Mouse (Mus musculus) erythroblast, adult 5-6 weeks (primary cell): ENCODE data around the gene Hivep3. TPM values are rescaled to one million over a fixed set of nuclear protein-coding genes. Genes with fewer than 3 reads are reported as not detected.

Experiments
- ATAC-seq: replicated peaks from 2 replicates; pipeline ENCODE4 v1.8.0; 2016; ENCODE audit warnings: moderate number of reproducible peaks, mild to moderate bottlenecking, moderate TSS enrichment, inconsistent platforms; ENCODE audit not compliant: poor library complexity, low FRiP score, severe bottlenecking
- total RNA-seq, 2 experiments: library from RNA; stranded (forward) in 1 of 2; stranded (reverse) in 1 of 2; fragments of 150-400 nt in 1 of 2; fragments of 200-764, 138-1000 nt in 1 of 2; gene quantifications; 2 replicates each; pipeline versions ENCODE4 v1.2.3 to v1.2.4; 2015 to 2017; ENCODE audit warnings: low replicate concordance in 2 of 2

Gene Hivep3
- total RNA-seq, 2 experiments from 2014 or later: under 0.01 to 0.51 TPM

GRCm38 (mm10) chr4:120066841-120067591 lies 333.4 kb downstream of the Hivep3 start:
- ATAC-seq: no peak

- ATAC-seq: no peak
Measured at GRCm38 (mm10) chr4:120067592-120068235, 334.1 kb downstream of the Hivep3 start.

GRCm38 (mm10) chr4:120068883-120069581 lies 335.4 kb downstream of the Hivep3 start:
- ATAC-seq: no peak

GRCm38 (mm10) chr4:120069582-120069980 lies 336.0 kb downstream of the Hivep3 start:
- no peak for ATAC-seq

DNA sequence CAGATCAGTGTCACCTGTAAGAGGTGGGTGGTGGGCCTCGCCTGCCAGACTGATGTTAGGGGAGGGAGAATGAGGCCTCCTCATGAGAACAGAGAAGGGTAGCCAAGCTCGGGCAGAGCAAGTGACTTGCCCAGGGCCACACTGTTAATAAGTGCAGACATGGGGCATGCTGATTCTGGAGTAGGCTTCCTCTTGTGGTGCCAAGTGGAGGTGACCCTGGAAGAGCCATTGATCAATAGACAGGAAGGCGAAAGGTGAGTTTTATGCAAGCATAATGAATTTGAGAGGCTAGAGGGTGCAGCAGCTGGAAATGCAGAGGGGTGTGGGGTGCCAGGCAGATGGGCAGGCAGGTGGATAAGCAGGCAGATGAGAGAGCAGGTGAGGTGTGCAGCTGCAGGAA lies 337.8 kb downstream of the Hivep3 start:
- ATAC-seq: no peak

DNA sequence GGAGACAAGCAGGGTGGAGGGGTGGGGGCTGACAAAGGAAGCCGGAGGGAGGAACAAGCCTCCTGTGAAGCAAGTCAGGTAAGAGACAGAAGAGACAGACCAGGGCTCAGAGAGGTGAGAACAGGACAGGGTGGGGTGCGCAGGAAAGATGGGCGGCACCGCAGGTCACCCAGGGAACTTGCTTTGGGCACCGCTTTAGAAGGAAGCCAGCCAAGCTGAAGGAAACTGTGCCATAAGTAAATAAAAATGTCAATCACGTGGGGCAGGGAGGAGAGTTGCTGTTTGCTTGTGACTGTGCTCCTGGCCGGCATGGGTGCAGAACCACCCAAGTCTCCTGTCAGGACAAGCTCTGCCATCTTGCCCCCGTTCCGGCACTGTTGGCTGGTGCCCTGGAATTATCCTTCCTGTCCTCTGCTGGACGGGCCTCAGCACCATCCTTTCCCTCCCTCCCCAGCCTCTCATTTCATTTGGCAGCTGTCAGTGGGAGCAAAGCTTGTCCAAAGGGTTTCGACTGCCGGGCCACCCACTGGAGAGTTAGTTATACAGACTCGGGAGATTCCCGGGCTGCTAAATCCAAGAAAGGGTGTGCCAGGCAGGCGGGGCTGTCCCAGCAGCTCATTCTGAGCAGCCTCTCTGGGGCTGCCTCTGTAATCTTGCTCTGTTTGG lies 338.4 kb downstream of the Hivep3 start:
- ATAC-seq: no peak

DNA sequence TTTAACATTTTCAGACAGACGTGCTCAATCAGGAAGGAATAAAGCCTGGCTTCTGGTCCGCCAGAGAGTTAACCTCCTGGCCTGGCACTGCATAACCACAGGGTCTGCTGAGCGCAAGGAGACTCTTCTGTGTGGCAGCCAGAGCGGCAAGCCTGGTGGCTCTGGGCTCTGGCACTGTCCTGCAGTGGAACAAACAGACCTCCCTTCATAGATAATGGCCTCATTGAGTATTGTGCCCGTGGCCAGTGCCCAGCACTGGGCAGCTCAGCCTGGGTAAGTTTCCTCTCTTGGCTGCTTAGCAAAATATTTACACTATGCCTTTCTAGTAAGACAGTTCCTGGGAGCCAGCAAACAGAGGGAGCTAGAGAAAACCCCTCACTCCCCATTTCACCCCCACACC lies 340.5 kb downstream of the Hivep3 start:
- no peak for ATAC-seq

- ATAC-seq: no peak
Measured at GRCm38 (mm10) chr4:120077322-120077721, 343.7 kb downstream of the Hivep3 start.

- no peak for ATAC-seq
Measured at GRCm38 (mm10) chr4:120082527-120082926, 348.9 kb downstream of the Hivep3 start.

GRCm38 (mm10) chr4:120083700-120084099 lies 350.1 kb downstream of the Hivep3 start:
- ATAC-seq: no peak

DNA sequence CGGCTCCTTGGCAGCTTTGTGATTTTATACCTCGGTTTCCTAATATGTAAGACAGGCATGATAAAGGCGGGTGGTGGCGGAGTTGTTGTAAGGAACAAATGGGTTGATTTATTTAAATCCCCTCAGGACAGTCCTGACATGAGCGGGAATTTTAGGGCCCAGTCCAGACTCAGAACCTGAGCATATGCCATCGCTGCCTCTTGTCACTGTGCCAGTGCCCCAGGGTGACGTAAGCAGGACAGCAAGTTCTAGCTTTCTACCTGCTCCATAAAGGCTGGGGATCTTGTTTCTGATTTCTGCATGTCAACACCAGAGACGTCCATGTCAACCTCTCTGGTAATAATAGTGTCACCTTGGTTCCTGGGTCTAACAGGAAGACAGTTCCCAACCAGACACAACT lies 356.0 kb downstream of the Hivep3 start:
- no peak for ATAC-seq

DNA sequence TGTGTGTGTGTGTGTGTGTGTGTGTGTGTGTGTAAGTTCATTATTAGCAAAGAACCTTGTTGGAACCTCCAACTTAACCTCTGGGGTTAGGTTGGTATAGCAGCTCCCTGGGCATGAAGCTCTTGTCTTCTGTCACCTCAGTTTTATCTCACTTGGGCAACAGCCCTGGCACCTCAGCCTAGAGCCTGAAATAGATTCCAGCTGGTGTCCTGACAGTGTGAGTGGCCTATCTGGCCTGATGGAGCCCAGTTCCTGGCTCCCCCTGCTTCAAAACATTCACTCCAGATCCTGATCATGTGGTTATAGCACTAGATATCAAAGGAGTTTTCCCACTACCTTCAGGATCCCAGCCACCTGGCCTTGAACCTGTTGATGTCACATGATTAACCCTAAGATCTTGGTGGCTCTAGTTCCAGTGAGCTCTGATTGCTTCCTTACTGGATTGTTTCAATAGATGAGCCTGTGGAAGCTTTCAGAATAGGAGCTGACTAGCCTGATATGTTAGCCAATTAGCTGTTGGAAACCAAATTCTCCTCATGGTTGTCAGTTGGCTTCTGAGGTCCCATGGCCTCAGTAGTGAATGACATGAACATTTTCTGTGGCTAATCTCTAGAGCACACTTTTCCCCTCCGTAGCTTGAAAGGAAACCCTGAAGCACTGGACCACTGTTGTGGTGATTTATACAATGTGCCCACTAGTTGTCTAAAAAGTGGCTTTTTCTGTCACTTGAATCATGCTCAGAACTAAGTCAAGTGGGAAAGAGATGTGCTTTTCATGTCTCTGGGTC lies 358.6 kb downstream of the Hivep3 start:
- no peak for ATAC-seq

DNA sequence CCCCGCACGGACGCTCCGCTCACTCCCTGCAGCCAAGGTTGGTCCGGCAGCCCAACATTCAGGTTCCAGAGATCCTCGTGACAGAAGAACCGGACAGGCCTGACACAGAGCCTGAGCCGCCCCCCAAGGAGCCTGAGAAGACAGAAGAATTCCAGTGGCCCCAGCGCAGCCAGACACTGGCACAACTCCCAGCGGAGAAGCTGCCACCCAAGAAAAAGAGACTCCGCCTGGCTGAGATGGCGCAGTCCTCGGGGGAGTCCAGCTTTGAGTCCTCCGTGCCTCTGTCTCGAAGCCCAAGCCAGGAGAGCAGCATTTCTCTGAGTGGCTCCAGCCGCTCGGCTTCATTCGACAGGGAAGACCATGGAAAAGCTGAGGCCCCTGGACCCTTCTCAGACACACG lies 363.4 kb downstream of the Hivep3 start:
- ATAC-seq: no peak

DNA sequence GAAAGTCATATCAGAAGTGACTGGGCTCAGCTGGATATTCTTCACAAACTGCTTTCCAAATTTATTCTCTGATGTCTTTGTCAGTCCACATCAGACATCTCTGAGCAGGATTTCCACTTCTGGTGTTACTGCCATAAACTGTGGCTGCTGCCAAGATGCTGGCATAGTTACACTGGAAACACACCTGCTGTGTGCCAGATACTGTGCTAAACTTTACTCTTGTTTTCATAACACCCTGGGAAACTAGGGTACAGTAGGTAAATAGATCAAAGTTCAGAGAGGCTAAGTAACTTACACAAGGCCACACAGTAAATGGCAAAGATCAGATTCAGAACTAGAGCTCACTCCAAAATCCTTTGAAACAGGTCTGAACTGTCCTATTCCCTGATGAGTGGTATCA lies 367.6 kb downstream of the Hivep3 start:
- ATAC-seq: no peak

- no peak for ATAC-seq
Measured at GRCm38 (mm10) chr4:120104599-120104998, 371.0 kb downstream of the Hivep3 start.

DNA sequence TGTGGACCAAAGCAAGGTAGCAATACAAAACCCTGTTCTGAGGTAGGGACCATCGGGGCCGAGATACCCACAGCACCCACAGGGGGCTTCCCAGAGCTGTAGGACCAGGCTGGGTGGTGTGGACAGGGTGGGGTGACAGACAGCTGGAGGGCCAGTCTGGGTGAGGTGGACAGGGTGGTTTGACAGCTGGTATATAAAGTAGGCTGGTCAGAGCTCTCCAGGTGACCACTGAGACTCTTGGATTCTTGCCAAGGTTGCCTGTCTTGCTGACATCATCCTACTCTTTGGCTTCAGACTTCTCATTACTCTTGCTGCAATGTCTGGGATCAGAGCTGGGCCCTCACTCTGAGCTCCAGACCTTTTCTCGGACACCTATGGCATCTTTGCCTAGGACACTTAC lies 372.8 kb downstream of the Hivep3 start:
- no peak for ATAC-seq

DNA sequence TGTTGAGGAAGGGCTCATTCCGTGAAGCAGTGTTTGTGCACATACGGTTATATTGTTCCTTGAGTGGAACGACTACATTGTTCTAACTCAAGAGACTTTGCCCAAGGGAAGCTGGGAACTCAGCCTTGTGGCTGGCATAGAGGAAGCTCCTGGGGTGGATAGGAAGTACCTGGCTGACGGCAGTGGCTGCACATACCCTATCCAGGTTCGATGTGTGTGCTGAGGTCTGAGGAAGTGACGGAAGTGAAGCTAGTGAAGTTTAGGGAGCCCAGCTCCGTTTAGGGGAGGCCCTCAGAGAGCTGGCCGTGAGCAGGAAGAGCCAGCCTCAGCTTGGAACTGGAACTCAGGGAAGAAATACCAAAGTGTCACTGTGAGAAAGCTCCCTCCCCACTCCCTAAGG lies 374.2 kb downstream of the Hivep3 start:
- ATAC-seq: no peak

DNA sequence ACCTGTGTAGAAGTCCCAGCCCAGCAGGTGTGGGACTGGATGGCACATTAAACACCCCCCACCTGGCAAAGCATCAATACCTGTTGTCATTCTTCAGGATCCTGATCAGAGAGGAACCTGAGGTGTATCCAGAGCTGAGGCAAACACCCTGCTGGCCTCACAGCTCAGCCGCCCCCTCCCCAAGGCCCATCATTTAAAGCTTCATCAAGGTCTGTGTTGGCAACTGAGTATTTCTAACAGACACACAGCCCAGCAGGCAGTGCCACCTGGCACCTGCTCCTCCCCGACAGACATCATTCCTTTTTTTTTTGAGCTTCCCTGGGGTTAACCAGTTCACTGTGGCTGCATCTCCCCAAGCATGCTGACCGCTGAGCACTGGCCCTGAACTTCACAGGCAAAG lies 381.9 kb downstream of the Hivep3 start:
- ATAC-seq: no peak

DNA sequence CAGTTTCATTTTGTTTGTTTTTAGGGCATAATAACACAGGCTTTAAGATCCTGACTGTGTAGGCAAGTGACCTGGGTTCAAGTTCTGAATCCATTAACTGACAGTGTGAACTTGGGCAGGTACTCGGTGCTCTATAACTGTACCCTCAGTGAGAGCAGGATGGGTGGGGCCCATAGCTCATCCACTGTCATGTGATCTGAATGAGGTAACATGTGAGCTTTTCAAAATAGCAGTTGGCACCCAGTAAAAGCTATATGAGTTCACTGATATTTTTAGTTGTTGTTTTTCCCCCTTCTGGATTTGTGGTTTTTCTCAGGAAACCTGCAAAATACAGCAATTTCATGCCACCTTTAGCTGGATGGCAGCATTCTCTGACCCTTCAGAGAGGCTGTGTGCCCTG lies 382.7 kb downstream of the Hivep3 start:
- ATAC-seq: no peak

DNA sequence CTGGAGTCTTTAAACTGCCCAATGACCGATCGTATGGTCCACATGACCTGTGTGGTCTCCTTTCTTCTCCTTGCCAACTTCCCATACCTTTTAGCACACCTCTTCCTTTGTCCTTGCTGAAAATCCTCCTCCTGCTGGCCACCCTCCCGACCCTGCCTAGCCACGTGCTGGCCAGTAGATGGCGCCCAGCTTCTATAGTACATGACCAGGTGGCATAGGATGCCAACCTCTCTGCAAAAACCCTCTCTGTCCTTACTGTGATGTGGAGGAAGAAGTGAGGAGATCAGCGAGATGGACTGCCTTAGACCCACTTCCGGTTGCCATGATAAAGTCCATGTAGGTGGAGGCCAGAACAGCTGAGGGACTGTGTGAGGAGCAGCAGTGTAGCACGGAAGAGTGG lies 386.7 kb downstream of the Hivep3 start:
- ATAC-seq: peak; percentile 54; the same call in 1 of the 2 replicates
